Mouse (Mus musculus): Measurements from ENCODE around the gene Bcas1.

DNA sequence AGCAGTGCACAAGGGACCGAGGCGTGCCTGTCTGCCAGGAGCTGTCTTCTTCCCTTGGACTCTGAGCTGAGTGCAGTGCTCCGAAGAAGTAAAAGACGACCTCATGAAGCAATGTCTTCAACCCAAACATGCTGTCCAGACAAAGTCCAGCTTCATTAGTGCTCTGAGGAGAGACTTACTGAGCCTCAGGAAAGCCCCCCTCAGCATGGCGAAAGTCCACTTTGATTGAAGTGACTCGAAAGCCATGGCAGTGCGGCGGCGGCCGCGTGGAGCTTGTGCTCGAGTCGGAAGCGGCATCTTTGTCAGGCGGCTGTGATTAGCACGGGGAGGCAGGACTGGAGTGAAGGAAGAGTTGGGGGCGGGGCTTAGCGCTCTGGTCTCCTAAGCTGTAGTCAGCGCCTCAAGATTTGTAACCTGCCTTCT, 103.7 kb downstream of the Bcas1 start:
- no peak for TF ChIP-seq CTCF (IDR thresholded peaks at IDR 0.05; ENCODE audit: control insufficient read depth, insufficient read depth, insufficient read length)
- no peak for TF ChIP-seq USF1 (IDR thresholded peaks at IDR 0.05; ENCODE audit: low read depth)

All from C2C12 (cell line).